Mouse (Mus musculus) ovary, postnatal 36 days (tissue): ENCODE results near the gene Pebp1.
"Not testable (repeated sequence)": the region's sequence is repeated elsewhere in the genome, so short reads cannot be mapped to it uniquely, and the experiment has no call there.

ENCODE experiments used
- DNase-seq: peaks from one replicate; pipeline ENCODE4 v3.0.0; 2022; ENCODE audit warnings: low spot score, mixed read lengths

Gene Pebp1

DNA sequence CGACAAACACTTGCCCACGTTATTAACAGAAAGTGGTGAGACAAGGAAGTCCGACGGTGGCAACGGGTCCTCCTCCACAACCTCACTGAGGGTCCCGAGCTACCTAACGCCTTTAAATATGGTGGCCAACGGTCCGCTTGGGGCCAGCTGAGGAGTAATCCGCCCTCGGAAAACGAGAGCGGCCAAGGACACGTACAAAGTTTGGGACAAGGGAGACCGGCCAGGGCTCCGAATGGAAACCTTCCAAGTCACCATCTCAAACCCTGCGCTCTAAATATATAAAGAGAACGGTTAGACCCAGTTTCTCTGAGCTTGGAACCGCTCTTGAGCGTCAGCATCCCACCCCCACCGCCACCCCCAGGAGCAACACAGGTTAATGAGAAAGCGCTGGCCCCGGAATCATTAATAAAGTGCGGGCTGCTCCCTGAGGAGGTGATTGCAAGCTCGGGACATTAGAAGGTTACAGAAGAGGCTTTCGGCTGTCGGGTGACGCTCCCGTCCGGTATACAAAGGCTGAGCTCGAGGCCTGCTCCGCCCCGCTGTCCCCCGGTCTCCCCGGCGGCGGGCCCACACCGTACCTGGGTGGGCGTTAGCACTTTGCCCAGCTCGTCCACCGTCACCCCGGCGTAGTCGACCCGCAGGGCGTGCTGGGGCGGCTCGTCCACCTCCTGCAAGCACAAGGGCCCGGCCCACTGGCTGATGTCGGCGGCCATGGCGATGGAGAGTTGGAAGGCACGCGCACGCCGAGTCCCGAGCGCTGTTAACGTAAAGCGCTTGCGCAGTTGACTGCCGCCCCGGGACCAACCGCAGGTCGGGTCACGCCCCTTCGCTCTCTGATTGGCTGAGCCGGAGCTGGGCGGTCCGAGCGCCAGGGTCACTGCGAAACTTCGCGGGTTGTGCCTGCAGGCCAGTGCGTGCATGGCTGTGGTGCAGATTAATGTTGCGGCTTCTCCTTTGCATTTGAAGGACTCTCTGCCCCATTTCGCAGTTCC, at the start of gene Pebp1:
Pebp1 (minus strand) TSS at position 795 of the 992 bp plus-strand sequence.
- DNase-seq, result peak; percentile 97

- no peak for DNase-seq
These were observed 43.0 kb upstream of the Pebp1 start for GRCm38 (mm10) chr5:117330457-117330856.

- DNase-seq, result no peak
These were observed 39.0 kb upstream of the Pebp1 start for GRCm38 (mm10) chr5:117326408-117326807.

DNA sequence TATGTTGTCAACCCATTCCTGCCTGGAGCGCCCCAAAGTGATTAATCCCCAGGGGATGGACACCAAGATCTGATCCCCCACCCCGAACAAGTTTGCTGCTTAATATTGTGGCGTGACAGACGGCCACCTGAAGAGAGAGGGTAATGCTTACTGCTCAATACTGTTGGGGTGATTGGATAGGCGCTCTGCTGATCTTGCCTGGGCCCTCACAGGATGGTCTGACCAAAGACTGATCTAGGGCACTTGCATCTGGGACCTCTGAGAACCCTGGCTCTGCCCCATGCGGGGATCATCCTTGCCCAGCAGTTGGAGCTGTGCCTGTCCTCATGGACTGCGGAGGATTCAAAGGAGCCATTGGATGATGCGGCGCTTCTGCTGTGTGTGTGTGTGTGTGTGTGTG, 36.3 kb upstream of the Pebp1 start:
- no peak for DNase-seq

GRCm38 (mm10) chr5:117318741-117319629, 31.6 kb upstream of the Pebp1 start, which contains the start of gene Vsig10:
Gene Vsig10 (plus strand): TSS chr5:117319083.
- peak; percentile 80 for DNase-seq

GRCm38 (mm10) chr5:117314587-117315428, 27.4 kb upstream of the Pebp1 start:
- no peak for DNase-seq

GRCm38 (mm10) chr5:117313909-117314308, 26.5 kb upstream of the Pebp1 start:
- DNase-seq, result no peak

DNA sequence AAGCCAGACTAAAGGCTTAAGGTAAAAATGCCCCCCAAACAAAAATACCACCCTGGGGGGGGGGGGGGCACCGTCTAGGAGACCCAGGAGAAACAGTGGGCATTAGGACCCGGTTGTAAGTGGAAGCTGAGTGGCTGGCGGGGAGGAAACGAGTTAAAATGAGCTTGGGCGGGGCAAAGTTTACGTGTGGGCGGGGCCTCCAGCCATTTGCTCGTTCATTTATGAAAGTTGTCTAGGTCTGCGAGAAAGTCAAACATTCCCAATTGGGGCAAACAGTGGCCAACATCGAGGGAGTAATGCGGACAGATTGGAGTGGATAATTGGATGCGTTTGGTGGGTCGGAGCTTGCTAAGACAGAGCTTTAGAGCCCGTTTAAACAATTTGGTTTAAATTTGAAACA, 26.0 kb upstream of the Pebp1 start:
- peak; percentile 59 for DNase-seq

GRCm38 (mm10) chr5:117307699-117308098, 20.3 kb upstream of the Pebp1 start:
- peak; percentile 76 for DNase-seq

GRCm38 (mm10) chr5:117306826-117307225, 19.4 kb upstream of the Pebp1 start:
- no peak for DNase-seq

GRCm38 (mm10) chr5:117305754-117306153, 18.3 kb upstream of the Pebp1 start:
- DNase-seq, result no peak

GRCm38 (mm10) chr5:117304947-117305346, 17.5 kb upstream of the Pebp1 start:
- peak; percentile 75 for DNase-seq

DNA sequence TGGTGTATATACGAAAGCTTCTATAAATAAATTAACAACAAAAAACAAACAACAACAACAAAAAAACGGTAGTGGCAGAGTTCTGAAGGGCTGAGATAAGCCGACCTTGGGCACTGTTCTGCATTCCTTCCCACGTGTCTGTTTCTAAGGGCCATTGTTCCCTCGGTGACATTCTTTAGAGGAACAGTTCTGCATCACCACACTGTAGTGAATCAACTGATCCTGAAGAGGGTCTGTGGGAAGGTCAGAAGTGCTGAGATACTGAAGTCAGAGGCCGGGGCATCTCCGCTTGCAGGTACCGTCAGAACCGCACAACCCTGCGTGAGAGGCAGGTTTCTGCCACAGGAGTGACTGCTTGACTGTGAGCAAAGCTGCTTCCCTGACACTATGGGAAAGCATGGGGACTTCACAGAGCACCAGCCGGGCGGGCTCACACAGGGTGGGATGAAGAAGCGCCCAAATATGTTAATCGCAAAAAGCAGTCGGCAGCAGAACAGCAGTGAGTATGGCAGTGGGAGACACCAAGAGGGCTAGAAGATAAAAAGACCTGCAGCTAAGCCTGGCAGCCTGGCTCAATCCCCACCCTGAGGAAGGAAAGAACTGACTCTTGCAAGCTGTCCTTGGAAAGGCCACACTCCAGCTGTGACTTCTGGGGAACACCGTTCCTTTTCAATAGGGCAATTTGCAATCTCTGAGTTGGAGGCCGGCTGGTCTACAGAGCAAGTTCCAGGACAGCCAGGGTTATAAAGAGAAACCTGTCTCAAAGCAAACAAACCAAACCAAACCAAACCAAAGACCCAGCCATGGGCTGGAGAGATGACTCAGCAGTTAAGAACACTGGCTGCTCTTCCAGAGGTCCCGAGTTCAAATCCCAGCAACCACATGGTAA, 16.5 kb upstream of the Pebp1 start:
- DNase-seq, result no peak

GRCm38 (mm10) chr5:117302899-117303298, 15.5 kb upstream of the Pebp1 start:
- no peak for DNase-seq

GRCm38 (mm10) chr5:117295011-117295410, 7.6 kb upstream of the Pebp1 start:
- DNase-seq, result no peak

GRCm38 (mm10) chr5:117293776-117294175, 6.4 kb upstream of the Pebp1 start:
- DNase-seq, result not testable (repeated sequence)

DNA sequence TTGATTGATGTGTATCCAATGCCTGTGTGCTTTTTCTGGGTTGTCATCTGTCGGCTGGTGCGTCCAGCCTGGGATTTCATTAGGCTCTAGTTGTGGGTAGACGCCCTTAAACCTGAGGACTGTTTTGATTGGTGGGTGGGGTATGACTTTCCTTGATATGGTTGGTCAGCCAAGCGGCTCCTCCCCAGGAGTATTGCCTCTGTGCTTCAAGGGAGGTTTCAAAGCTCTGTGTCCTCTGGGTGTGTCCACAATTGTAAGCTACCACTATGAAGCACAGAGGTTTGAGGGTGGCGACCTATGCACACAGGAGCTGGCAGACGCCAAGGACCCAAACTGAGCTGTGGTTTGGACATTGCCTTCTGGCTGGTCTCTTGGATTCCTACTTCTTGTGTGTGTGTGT, 5.1 kb upstream of the Pebp1 start:
- no peak for DNase-seq

GRCm38 (mm10) chr5:117291312-117291711, 3.9 kb upstream of the Pebp1 start:
- DNase-seq, result no peak

DNA sequence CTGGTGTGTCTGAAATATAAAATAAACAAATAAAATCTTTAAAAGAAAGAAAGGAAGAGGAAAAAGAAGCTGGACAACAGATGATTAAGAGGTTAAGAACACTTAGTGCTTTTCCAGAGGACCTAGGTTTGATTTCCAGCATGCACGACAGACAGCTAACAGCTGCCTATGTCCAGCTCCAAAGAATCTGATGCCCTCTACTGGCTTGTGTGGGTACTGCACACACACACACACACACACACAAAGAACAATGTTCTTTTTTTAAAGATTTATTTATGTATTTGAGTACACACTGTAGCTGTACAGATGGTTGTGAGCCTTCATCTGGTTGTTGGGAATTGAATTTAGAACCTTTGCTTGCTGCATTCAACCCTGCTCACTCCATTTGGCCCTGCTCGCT, 2.7 kb upstream of the Pebp1 start:
- DNase-seq, result no peak

DNA sequence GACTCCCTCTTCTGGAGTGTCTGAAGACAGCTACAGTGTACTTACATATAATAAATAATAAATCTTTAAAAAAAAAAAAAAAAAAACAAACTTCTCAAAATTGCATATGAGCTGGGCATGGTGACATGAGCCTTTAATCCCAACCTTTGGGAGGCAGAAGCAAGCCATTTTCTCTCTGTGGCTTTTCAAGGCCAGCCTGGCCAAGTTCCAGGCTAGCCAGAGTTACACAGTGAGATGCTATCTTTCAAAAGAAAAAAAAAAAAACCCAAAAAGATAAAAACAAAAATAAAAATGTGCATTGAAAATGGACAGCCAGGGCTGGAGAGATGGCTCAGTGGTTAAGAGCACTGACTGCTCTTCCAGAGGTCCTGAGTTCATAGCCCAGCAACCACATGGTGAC, 2.2 kb upstream of the Pebp1 start:
- no peak for DNase-seq

GRCm38 (mm10) chr5:117286286-117286685, 1.1 kb downstream of the Pebp1 start:
- DNase-seq, result no peak
